In genomic region chr12:31986463-31986862, GRCm38 (mm10) we compare ENCODE assay signal across 28 mouse cellular contexts. TPM values are rescaled to one million over a fixed set of nuclear protein-coding genes. Genes with fewer than 3 reads are reported as not detected.
A peak's percentile ranks its signal among the peaks of the same experiment; 100 is the strongest.
DNase-seq lines count a peak whose midpoint lies in the region; ATAC-seq lines count a peak whose summit lies in the region.
"Had no signal": no experiment of that assay in that cellular context is flagged by ENCODE, and none has a peak within 500 bp of the region (broad histone marks: within the 10 kb centered on the region; RNA-seq: fewer than 3 reads in every experiment).

No protein-coding gene starts in this region.

- H3K4me1 ChIP-seq in megakaryocyte, embryonic 14.5 days = peaks cover 89% of the 10 kb centered on the region

- H3K9me3 ChIP-seq in megakaryocyte, embryonic 14.5 days = no peaks in the 10 kb centered on the region
- H3K9me3 ChIP-seq: embryonic facial prominence, embryonic 13.5 days; embryonic facial prominence, embryonic 15.5 days; forebrain, embryonic 10.5 days; forebrain, embryonic 12.5 days; G1E had no signal

- H3K27me3 ChIP-seq in megakaryocyte, embryonic 14.5 days (replicated peaks) = no peaks in the 10 kb centered on the region
- H3K27me3 ChIP-seq: CH12.LX; embryonic facial prominence, embryonic 13.5 days; embryonic facial prominence, embryonic 15.5 days; forebrain, embryonic 12.5 days; Patski had no signal

- ATAC-seq in megakaryocyte, adult 5-6 weeks (ENCODE audit: poor library complexity, severe bottlenecking) = no peak
- ATAC-seq in common myeloid progenitor, adult 5-6 weeks (replicated peaks; ENCODE audit: low read depth, poor library complexity, severe bottlenecking) = 0 out of 2 replicates have a peak, but pooled peaks have one; percentile 26
- ATAC-seq: activated CD4-positive, CD25-positive, alpha-beta regulatory T cell, adult 4 months; CD4-positive, CD25-positive, alpha-beta regulatory T cell, adult 4 months; forebrain, embryonic 14.5 days; forebrain, embryonic 16.5 days; Patski had no signal

- peak overlapping the region; percentile 33 for H3K4me3 ChIP-seq in megakaryocyte, embryonic 14.5 days (replicated peaks)
- H3K4me3 ChIP-seq: embryonic facial prominence, embryonic 13.5 days; embryonic facial prominence, embryonic 15.5 days; erythroblast, embryonic 14.5 days; forebrain, embryonic 10.5 days; forebrain, embryonic 12.5 days had no signal

- DNase-seq in heart, adult 11 months = peak; percentile 63
- no peak for DNase-seq in heart, postnatal 4 days
- no peak for DNase-seq in spleen, adult 18-20 months
- DNase-seq: adrenal gland, adult 8-10 months; adrenal gland, postnatal 14 days; adrenal gland, postnatal 36 days; B cell, adult 2 months; cerebellum, adult 11-12 months; cerebellum, adult 2 months; cerebellum, adult 9-10 months; cerebellum, postnatal 10 days; cerebellum, postnatal 25 days; embryo, embryonic 11 days had no signal

- peaks cover 99% of the 10 kb centered on the region for H3K36me3 ChIP-seq in megakaryocyte, embryonic 14.5 days (replicated peaks; ENCODE audit: low read length)
- H3K36me3 ChIP-seq: embryonic facial prominence, embryonic 15.5 days had no signal

RNA-seq across cellular contexts. Expression of gene Hbp1, which starts 36.1 kb away (rescaled TPM):
- 10 to 100 TPM; 65.5 to 66.2 TPM for total RNA-seq in heart, postnatal 4 days (2021)
- polyA plus RNA-seq in megakaryocyte, embryonic 14.5 days (2012; ENCODE audit: insufficient read depth, low replicate concordance) = 0.52 and 2.0 TPM in 2 replicates
- total RNA-seq in megakaryocyte, adult 5-6 weeks (2015) = 80.3 and 81.1 TPM in 2 replicates
- 63.7 and 63.9 TPM in 2 replicates for total RNA-seq in megakaryocyte, adult 5-6 weeks (2017)
- 62.6 and 89.9 TPM in 2 replicates for total RNA-seq in common myeloid progenitor, adult 5-6 weeks (2017)
